Mouse (Mus musculus): ENCODE results near the gene Tmem51. TPM values are rescaled to one million over a fixed set of nuclear protein-coding genes. Genes with fewer than 3 reads are reported as not detected.
"Not testable (repeated sequence)": the region's sequence is repeated elsewhere in the genome, so short reads cannot be mapped to it uniquely, and the experiment has no call there.

Tmem51 gene
- polyA plus RNA-seq, 1 experiment, result 26.2 TPM

DNA sequence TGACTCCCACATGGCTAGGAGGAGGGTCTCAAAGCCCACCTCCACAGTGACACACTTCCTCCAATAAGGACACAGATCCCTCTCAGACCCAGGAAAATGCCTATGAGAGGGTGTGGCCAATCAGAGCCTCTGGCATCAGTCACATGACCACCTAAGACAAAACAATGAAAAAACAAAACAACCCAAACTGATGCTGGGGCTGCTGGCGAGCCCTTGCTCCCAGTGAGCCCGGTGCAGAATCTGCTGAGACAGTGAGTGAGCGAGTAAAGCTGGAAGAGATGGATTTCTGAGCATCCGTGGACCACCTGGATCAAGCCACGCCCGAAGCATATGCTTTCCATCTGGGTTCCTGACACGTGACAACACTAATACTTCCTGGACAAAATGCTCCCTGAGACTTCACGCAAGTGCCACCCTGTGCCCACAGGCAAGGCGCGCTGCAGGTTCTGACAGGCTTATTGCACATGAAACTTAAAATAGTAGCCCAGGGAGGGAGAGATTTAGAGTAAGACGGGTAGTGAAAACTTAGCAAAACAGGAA lies 85.8 kb downstream of the Tmem51 start:
- H3K4me1 ChIP-seq (ENCODE audit: control insufficient read depth, insufficient read depth, low read length), result no peaks in the 10 kb centered on the region
- 8% methylated on average over 11 of the region's 11 CpGs for WGBS
- TF ChIP-seq CTCF (IDR thresholded peaks at IDR 0.05; ENCODE audit: borderline replicate concordance, insufficient read depth, low read depth, low read length) (no peak), POLR2A (IDR thresholded peaks at IDR 0.05; ENCODE audit: borderline replicate concordance, insufficient read depth, low read length) (no peak)
- H3K27me3 ChIP-seq (ENCODE audit: control insufficient read depth, insufficient read depth, low read length), result no peaks in the 10 kb centered on the region
- H3K4me3 ChIP-seq (replicated peaks; ENCODE audit: insufficient read depth, low read depth, low read length), result peak overlapping the region; percentile 49
- H3K27ac ChIP-seq (ENCODE audit: insufficient read depth, low read length), result no peak overlapping the region
- DNase-seq, result peak; percentile 39 to 42

DNA sequence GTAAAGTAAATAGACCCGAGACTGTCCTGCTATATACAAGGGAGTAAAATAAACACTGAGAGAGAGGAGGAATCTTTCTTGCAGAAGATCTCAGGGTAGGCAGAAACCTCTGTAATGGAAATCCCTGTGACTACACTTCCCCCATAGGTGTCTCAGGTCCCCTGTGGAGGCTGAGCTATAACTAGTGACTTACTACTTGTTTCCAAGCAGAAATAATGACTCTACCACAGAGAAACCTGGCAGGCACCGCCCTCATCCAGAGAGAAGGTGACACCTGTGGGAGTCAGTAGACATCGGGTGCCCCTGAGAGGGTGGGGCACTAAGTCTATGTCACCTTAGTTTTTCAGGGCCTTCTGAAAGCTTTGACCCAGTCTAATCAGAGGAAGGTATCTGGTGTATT lies 87.2 kb downstream of the Tmem51 start:
- 90% methylated on average over 3 of the region's 3 CpGs for WGBS
- H3K4me1 ChIP-seq (ENCODE audit: control insufficient read depth, insufficient read depth, low read length), result no peaks in the 10 kb centered on the region
- no peak overlapping the region for H3K4me3 ChIP-seq (replicated peaks; ENCODE audit: insufficient read depth, low read depth, low read length)
- no peak for DNase-seq
- no peak for TF ChIP-seq CTCF (IDR thresholded peaks at IDR 0.05; ENCODE audit: borderline replicate concordance, insufficient read depth, low read depth, low read length)
- TF ChIP-seq POLR2A (IDR thresholded peaks at IDR 0.05; ENCODE audit: borderline replicate concordance, insufficient read depth, low read length), result no peak
- no peaks in the 10 kb centered on the region for H3K27me3 ChIP-seq (ENCODE audit: control insufficient read depth, insufficient read depth, low read length)
- H3K27ac ChIP-seq (ENCODE audit: insufficient read depth, low read length), result no peak overlapping the region

- 21% methylated on average over 7 of the region's 7 CpGs for WGBS
- no peak for TF ChIP-seq POLR2A (IDR thresholded peaks at IDR 0.05; ENCODE audit: borderline replicate concordance, insufficient read depth, low read length)
- no peak for TF ChIP-seq CTCF (IDR thresholded peaks at IDR 0.05; ENCODE audit: borderline replicate concordance, insufficient read depth, low read depth, low read length)
Observed at GRCm38 (mm10) chr4:141996086-141996485, 88.0 kb downstream of the Tmem51 start.

DNA sequence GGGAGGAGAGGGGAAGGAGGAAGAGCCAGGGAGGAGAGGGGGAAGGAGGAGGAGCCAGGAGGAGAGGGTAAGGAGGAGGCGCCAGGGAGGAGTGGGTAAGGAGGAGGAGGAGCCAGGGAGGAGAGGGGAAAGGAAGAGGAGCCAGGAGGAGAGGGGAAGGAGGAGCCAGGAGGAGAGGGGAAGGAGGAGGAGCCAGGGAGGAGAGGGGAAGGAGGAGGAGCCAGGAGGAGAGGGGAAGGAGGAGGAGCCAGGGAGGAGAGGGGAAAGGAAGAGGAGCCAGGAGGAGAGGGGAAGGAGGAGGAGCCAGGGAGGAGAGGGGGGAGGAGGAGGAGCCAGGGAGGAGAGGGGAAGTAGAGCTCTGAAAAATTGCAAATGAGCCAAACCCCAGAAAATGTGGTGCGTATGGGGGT lies 90.0 kb downstream of the Tmem51 start:
- not testable (repeated sequence) for DNase-seq; H3K27ac ChIP-seq (ENCODE audit: insufficient read depth, low read length); H3K4me3 ChIP-seq (replicated peaks; ENCODE audit: insufficient read depth, low read depth, low read length); H3K4me1 ChIP-seq (ENCODE audit: control insufficient read depth, insufficient read depth, low read length); H3K27me3 ChIP-seq (ENCODE audit: control insufficient read depth, insufficient read depth, low read length)
- 68% methylated on average over 2 of the region's 2 CpGs for WGBS

More at GRCm38 (mm10) chr4:141996086-141996485, 88.0 kb downstream of the Tmem51 start:
- DNase-seq, result no peak
- Histone ChIP-seq H3K4me1 (ENCODE audit: control insufficient read depth, insufficient read depth, low read length) (no peaks in the 10 kb centered on the region), H3K27me3 (ENCODE audit: control insufficient read depth, insufficient read depth, low read length) (no peaks in the 10 kb centered on the region), H3K4me3 (replicated peaks; ENCODE audit: insufficient read depth, low read depth, low read length) (no peak overlapping the region), H3K27ac (ENCODE audit: insufficient read depth, low read length) (no peak overlapping the region)

- Histone ChIP-seq H3K4me1 (ENCODE audit: control insufficient read depth, insufficient read depth, low read length) (no peaks in the 10 kb centered on the region), H3K27me3 (ENCODE audit: control insufficient read depth, insufficient read depth, low read length) (no peaks in the 10 kb centered on the region), H3K4me3 (replicated peaks; ENCODE audit: insufficient read depth, low read depth, low read length) (no peak overlapping the region), H3K27ac (ENCODE audit: insufficient read depth, low read length) (no peak overlapping the region)
- DNase-seq, result no peak
- no peak for TF ChIP-seq CTCF (IDR thresholded peaks at IDR 0.05; ENCODE audit: borderline replicate concordance, insufficient read depth, low read depth, low read length)
- WGBS, result 69% methylated on average over 5 of the region's 5 CpGs
Observed at GRCm38 (mm10) chr4:141993347-141994061, 90.6 kb downstream of the Tmem51 start.

DNA sequence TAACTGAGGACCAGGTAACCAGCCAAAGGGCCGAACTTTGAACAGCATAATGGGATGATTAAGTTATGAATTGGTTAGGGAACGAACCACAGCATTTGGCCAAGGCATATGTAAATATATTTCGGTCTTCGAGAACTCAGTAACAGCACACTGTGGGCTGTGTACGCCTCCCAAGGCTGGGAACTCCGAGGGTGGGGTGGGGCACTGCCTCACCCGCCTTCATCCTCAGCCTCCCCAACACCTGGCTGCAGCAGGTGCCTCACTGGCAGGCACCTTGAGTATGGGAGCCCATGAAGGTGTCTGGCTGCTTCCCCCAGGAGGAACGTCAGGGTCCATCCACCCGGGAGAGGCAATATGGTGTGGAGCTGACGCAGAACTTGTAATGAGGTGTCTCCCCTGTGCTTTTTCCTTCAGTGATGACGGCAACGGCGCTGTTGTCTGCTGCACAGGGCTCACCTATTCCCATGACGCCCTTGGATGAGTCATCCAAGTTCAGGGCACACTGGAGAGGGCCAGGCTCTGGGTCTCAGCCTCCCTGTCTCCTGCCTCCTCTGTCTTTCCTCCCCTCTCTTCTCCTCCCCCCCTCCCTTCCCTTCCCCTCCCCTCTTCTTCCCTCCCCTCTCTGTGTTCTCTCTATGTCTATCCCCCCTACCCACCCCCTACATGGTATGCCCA lies 91.4 kb downstream of the Tmem51 start:
- no peak for DNase-seq
- Histone ChIP-seq H3K27ac (ENCODE audit: insufficient read depth, low read length) (no peak overlapping the region), H3K27me3 (ENCODE audit: control insufficient read depth, insufficient read depth, low read length) (no peaks in the 10 kb centered on the region), H3K4me3 (replicated peaks; ENCODE audit: insufficient read depth, low read depth, low read length) (no peak overlapping the region), H3K4me1 (ENCODE audit: control insufficient read depth, insufficient read depth, low read length) (no peaks in the 10 kb centered on the region)
- WGBS, result 88% methylated on average over 14 of the region's 14 CpGs
- TF ChIP-seq POLR2A (IDR thresholded peaks at IDR 0.05; ENCODE audit: borderline replicate concordance, insufficient read depth, low read length), result no peak
- TF ChIP-seq CTCF (IDR thresholded peaks at IDR 0.05; ENCODE audit: borderline replicate concordance, insufficient read depth, low read depth, low read length), result no peak

GRCm38 (mm10) chr4:141988178-141988577 lies 95.9 kb downstream of the Tmem51 start:
- DNase-seq, result no peak
- 92% methylated on average over 1 of the region's 1 CpGs for WGBS
- Histone ChIP-seq H3K4me3 (replicated peaks; ENCODE audit: insufficient read depth, low read depth, low read length) (no peak overlapping the region), H3K27ac (ENCODE audit: insufficient read depth, low read length) (no peak overlapping the region), H3K27me3 (ENCODE audit: control insufficient read depth, insufficient read depth, low read length) (no peaks in the 10 kb centered on the region), H3K4me1 (ENCODE audit: control insufficient read depth, insufficient read depth, low read length) (peaks cover 2% of the 10 kb centered on the region)
- TF ChIP-seq CTCF (IDR thresholded peaks at IDR 0.05; ENCODE audit: borderline replicate concordance, insufficient read depth, low read depth, low read length) (no peak), POLR2A (IDR thresholded peaks at IDR 0.05; ENCODE audit: borderline replicate concordance, insufficient read depth, low read length) (no peak)

GRCm38 (mm10) chr4:141983689-141984088 lies 100.4 kb downstream of the Tmem51 start:
- no peak overlapping the region for H3K4me3 ChIP-seq (replicated peaks; ENCODE audit: insufficient read depth, low read depth, low read length)
- peaks cover 5% of the 10 kb centered on the region for H3K4me1 ChIP-seq (ENCODE audit: control insufficient read depth, insufficient read depth, low read length)
- peak in 1 of 2 experiments; percentile 37 for DNase-seq
- no peaks in the 10 kb centered on the region for H3K27me3 ChIP-seq (ENCODE audit: control insufficient read depth, insufficient read depth, low read length)
- 54% methylated on average over 3 of the region's 3 CpGs for WGBS
- no peak overlapping the region for H3K27ac ChIP-seq (ENCODE audit: insufficient read depth, low read length)
- TF ChIP-seq POLR2A (IDR thresholded peaks at IDR 0.05; ENCODE audit: borderline replicate concordance, insufficient read depth, low read length) (no peak), CTCF (IDR thresholded peaks at IDR 0.05; ENCODE audit: borderline replicate concordance, insufficient read depth, low read depth, low read length) (no peak)
